Mouse (Mus musculus): ENCODE data around the gene Timm22. TPM values are rescaled to one million over a fixed set of nuclear protein-coding genes. Genes with fewer than 3 reads are reported as not detected.

Timm22 gene
- total and polyA plus RNA-seq, 3 experiments: 10.4 to 40.4 (median 35.3) TPM

DNA sequence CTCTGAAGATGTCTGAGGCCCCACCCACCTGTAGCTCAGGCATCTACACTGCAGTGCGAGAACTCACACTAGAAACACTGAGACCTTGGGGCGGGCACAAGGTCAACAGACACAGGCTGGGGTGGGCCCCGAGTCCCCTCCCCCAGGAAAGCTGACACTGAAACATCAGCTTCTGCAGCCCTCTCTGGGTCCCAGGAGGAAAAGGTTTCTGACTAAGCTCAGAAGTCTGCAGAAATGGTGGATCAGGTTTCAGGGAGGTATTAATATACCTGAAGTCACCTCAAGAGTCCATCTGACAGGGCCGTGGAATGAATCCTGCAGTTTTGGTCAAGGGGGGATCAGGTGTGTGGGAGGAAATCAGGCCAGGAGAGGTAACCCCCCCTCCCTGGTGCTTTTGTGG lies 59.1 kb downstream of the Timm22 start:
- Histone ChIP-seq H3K36me3 (ENCODE audit: control insufficient read depth, insufficient read depth, low read length) (no peaks in the 10 kb centered on the region), H3K27ac (no peak overlapping the region), H3K4me1 (ENCODE audit: control insufficient read depth, insufficient read depth, low read length) (peaks cover 2% of the 10 kb centered on the region; the same call in 1 of the 2 replicates), H3K79me2 (replicated peaks; ENCODE audit: control insufficient read depth, insufficient read depth, low read length) (no peaks in the 10 kb centered on the region), H3K9ac (ENCODE audit: low read depth, low read length) (no peak overlapping the region), H3K27me3 (ENCODE audit: control insufficient read depth, insufficient read depth, low read length) (no peaks in the 10 kb centered on the region), H3K4me3 (no peak overlapping the region)
- WGBS: 88% methylated on average over 4 of the region's 4 CpGs
- no peak for TF ChIP-seq POLR2A (IDR thresholded peaks at IDR 0.05; ENCODE audit: insufficient read depth, low read depth, low read length)
- no peak for TF ChIP-seq CTCF (IDR thresholded peaks at IDR 0.05)
- no peak for TF ChIP-seq EP300 (IDR thresholded peaks at IDR 0.05; ENCODE audit: insufficient read depth, low read depth, low read length)
- intact Hi-C loops (cut with DNase I): no loop called here
- DNase-seq: no peak

Other genes with a start within 250 kb of the Timm22 start
- gene Vps53, start 227.3 kb upstream of the Timm22 start, total RNA-seq (2021): 10 to 100 TPM; 24.3 to 25.1 TPM
- gene Vps53, start 227.3 kb upstream of the Timm22 start, polyA plus RNA-seq (2012; rRNA removed): 16.4 and 20.5 TPM in 2 replicates
- gene Fam57a, start 227.3 kb upstream of the Timm22 start, total RNA-seq (2021): 1 to 10 TPM; 2.0 to 3.0 TPM
- 4.2 and 5.4 TPM in 2 replicates for gene Fam57a, start 227.3 kb upstream of the Timm22 start, polyA plus RNA-seq (2012; rRNA removed)
- under 1 TPM in 1 of 2 experiments, not detected in 1; 0.43 TPM for gene Dbil5, start 189.3 kb upstream of the Timm22 start, total RNA-seq (2021)
- gene Dbil5, start 189.3 kb upstream of the Timm22 start, polyA plus RNA-seq (2012; rRNA removed): 0.73 and 1.2 TPM in 2 replicates
- gene Gemin4, start 189.3 kb upstream of the Timm22 start, total RNA-seq (2021): 1 to 10 TPM; 3.9 to 4.5 TPM
- gene Gemin4, start 189.3 kb upstream of the Timm22 start, polyA plus RNA-seq (2012; rRNA removed): 2.3 and 3.8 TPM in 2 replicates
- gene Mrm3, start 163.2 kb upstream of the Timm22 start, total RNA-seq (2021): 10 to 100 TPM; 21.8 to 23.4 TPM
- 11.9 and 18.7 TPM in 2 replicates for gene Mrm3, start 163.2 kb upstream of the Timm22 start, polyA plus RNA-seq (2012; rRNA removed)
- 10 to 100 TPM; 34.2 to 41.5 TPM for gene Glod4, start 163.2 kb upstream of the Timm22 start, total RNA-seq (2021)
- gene Glod4, start 163.2 kb upstream of the Timm22 start, polyA plus RNA-seq (2012; rRNA removed): 12.0 and 26.7 TPM in 2 replicates
- 10 to 100 TPM; 14.6 to 19.1 TPM for gene Nxn, start 7.8 kb upstream of the Timm22 start, total RNA-seq (2021)
- 10.0 and 14.0 TPM in 2 replicates for gene Nxn, start 7.8 kb upstream of the Timm22 start, polyA plus RNA-seq (2012; rRNA removed)
- 10 to 100 TPM; 23.4 to 32.2 TPM for gene Abr, start 215.4 kb downstream of the Timm22 start, total RNA-seq (2021)
- 26.6 and 37.5 TPM in 2 replicates for gene Abr, start 215.4 kb downstream of the Timm22 start, polyA plus RNA-seq (2012; rRNA removed)